Mouse (Mus musculus) cerebellum, adult 11-12 months (tissue): ENCODE measurements around the gene Gas7.

Source experiments
- DNase-seq: peaks from one replicate; pipeline ENCODE4 v3.0.0; 2022

Gas7 gene

GRCm38 (mm10) chr11:67727095-67727494 is 271.9 kb downstream of the Gas7 start:
- no peak for DNase-seq

DNA sequence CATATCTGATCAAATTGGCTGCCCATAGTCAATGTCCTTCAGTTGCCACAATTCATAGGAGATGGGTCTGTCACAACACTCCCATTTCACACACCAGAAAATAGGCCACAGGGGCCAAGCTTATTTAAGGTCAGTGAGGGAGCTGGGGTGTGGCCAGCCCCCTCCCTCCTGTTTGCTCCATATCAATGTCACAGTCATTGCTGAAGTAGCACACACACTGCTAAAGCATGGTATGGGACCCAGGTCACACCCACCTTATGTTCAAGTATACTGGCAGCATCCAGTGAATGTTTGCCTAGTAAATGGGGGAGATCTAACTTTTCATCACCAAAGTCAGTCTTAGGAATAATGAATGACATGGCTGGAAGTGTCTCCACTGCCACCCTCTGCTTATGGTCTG is 273.5 kb downstream of the Gas7 start:
- DNase-seq, result no peak

DNA sequence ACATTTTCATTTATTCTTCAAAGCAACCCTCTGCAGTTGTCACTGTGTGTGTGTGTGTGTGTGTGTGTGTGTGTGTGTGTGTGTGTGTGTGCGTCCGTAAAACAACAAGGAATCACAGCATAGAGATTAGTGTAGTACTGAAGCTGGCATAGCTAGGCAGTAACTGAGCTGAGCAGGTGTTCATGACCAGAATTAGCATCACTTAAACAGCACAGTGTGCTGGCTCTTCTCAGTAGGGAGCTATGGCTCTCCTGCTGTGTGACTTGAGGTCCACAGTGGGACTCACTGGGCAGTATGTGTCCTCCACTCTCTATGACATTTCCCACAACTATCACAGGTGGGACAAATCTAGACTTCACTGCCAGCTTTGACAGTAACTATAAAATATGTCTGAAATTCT is 275.8 kb downstream of the Gas7 start:
- no peak for DNase-seq

DNA sequence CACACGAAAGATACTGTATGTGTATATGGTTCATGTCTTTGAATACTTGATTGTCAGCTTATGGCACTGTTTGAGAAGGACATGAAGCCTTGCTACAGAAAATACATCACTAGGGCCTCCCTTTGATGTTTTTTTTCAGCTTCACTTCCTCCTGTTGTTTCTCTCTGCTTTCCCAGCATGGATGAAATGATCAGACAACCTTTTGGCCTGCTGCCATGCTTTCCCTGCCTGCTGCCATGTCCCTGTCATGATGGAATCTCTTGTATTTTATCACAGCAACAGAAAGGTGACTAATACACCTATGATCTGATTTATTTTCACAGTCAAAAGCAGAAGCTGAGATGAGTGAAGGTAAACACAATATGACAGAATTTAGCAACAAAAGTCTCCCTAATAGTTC is 278.5 kb downstream of the Gas7 start:
- no peak for DNase-seq

DNA sequence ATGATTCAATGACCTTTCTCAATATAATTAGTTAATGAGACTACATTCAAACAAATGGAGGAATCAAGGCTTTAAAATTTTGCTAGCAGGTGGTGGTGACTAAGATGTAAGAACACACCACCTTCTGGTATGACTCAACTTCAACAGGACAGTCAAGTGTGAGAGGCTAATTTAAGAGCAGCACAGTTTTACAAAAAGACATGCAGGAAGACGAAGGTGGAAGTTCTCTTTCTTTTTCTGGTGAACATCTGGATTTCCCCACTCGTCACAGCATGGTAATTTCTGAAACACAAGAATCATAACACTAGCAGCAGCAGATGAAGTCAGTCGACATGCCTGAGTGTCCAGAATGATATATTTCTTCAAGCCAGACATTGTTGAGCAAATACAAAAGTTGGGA is 279.4 kb downstream of the Gas7 start:
- no peak for DNase-seq

- no peak for DNase-seq
Measured at GRCm38 (mm10) chr11:67738345-67738744, 283.1 kb downstream of the Gas7 start.
